Mouse (Mus musculus): Measurements from ENCODE around the gene Map2k6. TPM values are rescaled to one million over a fixed set of nuclear protein-coding genes. Genes with fewer than 3 reads are reported as not detected.

Map2k6 gene
- total RNA-seq, 2 experiments from 2014 or later, result 38.0 to 50.1 TPM

DNA sequence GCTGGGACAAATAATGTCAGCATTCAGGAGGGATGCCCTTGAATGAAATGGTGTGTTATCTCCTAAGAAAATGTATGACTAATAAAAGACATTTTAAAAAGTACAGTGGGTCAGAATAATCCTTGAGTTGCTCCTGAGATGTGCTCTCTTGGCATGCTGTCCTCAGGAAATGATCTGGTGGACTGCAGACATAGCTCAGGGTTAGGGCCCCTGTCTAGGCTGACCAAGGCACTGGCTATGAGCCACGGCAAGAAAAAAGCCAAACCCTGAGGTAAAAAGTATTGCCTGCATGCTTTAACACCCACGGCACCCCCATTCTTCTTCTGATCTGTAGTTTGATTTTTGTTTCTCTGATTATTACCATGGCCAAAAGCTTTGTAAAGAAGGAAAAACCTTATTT, 124.0 kb downstream of the Map2k6 start:
- no peak for DNase-seq
- Histone ChIP-seq H3K27ac (no peak overlapping the region), H3K4me3 (no peak overlapping the region)
- TF ChIP-seq CTCF (IDR thresholded peaks at IDR 0.05), result no peak
- intact Hi-C loops (cut with DNase I), result no loop called here

DNA sequence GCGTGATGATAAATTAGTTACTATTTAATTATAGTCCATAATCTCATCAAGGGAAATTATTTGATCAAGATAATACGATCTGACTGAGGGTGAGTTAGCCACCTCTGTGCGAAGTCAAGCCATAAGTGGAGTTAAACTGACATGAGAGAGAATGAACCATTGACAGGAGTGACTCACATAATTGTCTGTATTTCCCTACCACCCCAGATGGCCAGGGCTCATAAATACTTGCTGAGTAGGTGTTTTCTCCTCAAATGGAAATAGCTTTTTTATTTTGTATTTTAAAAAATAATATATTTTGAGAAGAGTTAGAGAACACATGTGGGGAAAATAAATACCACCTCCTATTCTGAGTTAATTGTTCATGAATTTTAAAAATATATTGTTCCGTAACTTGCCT, 127.2 kb downstream of the Map2k6 start:
- no peak for DNase-seq
- Histone ChIP-seq H3K27ac (no peak overlapping the region), H3K4me3 (no peak overlapping the region)
- intact Hi-C loops (cut with DNase I), result no loop called here
- TF ChIP-seq CTCF (IDR thresholded peaks at IDR 0.05), result no peak

DNA sequence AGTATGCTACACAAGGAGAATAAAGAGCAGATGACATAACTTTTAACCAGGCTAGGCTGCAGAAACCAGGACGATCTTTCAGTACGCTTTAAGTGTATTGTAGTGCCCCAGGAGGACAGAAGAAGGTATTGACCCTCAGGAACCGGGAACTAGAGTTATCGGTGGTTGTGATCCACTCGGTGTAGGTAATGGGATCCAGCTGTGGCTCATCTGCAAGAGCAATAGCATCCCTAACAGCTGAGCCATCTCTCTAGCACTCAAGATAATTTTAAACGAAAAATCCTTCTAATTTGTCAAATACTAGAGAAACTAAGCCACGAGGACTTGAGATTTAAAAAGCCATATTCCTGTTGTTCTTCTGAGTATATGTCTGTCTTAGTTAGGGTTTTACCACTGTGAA, 132.2 kb downstream of the Map2k6 start:
- DNase-seq, result no peak
- TF ChIP-seq CTCF (IDR thresholded peaks at IDR 0.05), result no peak
- Histone ChIP-seq H3K27ac (no peak overlapping the region), H3K4me3 (no peak overlapping the region)
- intact Hi-C loops (cut with DNase I), result no loop called here

DNA sequence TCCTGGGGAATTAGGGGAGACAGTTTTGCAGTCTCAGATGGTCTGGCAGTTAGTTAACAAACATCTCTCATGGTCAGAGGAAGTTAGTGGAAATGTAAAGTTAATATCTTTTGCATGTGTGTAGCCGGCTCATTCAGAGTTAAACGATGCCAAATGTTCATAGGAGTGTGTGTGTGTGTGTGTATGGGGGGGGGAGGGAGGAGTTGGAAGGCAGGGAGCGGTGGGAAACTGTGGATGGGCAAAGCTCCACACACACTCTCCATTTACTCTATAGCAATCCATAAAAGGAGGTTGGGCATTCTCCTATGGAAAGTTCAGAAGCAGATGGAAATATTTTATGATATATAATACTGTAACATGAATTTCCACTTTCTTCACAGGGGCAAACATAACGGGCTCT, 135.9 kb downstream of the Map2k6 start:
- DNase-seq, result no peak
- intact Hi-C loops (cut with DNase I), result loop anchor here (2.0 to 5.0 kb wide), 2 partner anchors 508 to 992 kb away; no protein-coding TSS in a partner anchor
- TF ChIP-seq CTCF (IDR thresholded peaks at IDR 0.05), result no peak
- Histone ChIP-seq H3K4me3 (no peak overlapping the region), H3K27ac (no peak overlapping the region)

DNA sequence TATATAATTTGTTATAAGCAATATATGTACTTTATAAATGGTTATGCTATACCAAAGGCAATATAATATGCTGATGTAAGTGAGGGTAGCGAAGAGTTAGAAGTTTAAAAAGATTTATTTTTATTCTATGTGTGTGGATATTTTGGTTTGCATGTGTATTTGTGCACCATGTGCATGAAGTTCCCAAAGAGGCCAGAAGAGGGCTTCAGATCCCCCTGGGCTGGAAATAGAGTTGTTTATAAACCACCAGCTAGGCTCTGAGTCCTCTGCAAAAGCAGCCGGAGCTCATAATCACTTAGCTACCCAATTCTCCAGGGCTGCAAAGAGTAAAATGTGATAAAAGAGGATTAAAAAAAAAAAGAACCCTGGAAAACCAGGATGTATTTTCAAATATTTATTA, 137.6 kb downstream of the Map2k6 start:
- intact Hi-C loops (cut with DNase I), result loop anchor here (2.0 to 5.0 kb wide), 2 partner anchors 908 to 991 kb away; no protein-coding TSS in a partner anchor

DNA sequence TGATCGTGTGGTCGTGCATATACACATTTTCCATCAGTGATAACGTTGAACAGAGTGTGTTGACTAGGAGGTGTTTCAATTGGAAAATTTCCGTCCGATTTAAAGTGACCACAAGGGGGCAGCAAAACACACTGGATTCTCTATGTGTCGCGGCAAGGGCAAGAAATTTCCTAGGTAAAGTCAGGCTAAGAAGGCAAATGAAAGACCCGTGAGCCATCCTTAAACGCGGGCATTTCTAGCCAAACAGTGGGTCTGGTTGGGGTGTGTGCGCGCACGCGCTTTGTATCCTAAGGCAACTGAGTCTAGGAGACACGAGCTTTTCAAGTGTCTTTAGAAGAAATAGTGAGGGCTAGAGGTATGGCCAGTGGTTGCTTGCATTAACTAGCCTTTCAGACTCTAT, 138.7 kb downstream of the Map2k6 start:
- peak; percentile 81 for TF ChIP-seq CTCF (IDR thresholded peaks at IDR 0.05)
- peak; percentile 50 for DNase-seq
- peak overlapping the region; percentile 66 for H3K4me3 ChIP-seq
- intact Hi-C loops (cut with DNase I), result loop anchor here (2.0 to 5.0 kb wide), 2 partner anchors 907 to 990 kb away; no protein-coding TSS in a partner anchor
- no peak overlapping the region for H3K27ac ChIP-seq

More for the DNA sequence above, 137.6 kb downstream of the Map2k6 start:
- no peak for DNase-seq
- Histone ChIP-seq H3K27ac (no peak overlapping the region), H3K4me3 (no peak overlapping the region)
- peak; percentile 18; the same call in 1 of the 2 replicates for TF ChIP-seq CTCF (IDR thresholded peaks at IDR 0.05)

DNA sequence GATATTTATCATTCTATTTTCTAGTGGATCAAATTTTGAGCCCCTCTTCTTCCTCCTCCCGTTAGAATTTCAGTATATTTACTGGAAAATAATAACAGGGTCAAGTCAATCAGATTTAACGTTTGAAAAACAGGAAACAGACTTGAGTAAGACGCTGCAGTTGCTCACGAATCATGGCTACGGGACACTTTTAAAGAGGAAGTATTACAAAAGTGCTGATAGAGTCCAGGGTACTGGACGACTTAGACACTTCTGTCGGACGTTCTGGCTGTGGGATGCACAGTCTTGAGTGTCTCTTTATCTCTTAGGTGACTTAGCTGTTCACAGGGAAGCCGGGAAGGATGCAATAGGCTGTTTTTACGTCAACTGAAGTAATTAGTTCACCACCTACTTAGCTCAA, 139.3 kb downstream of the Map2k6 start:
- Histone ChIP-seq H3K27ac (no peak overlapping the region), H3K4me3 (peak overlapping the region; percentile 66)
- DNase-seq, result no peak
- intact Hi-C loops (cut with DNase I), result loop anchor here (5.0 kb wide), 1 partner anchor 989 kb away; no protein-coding TSS in a partner anchor
- no peak for TF ChIP-seq CTCF (IDR thresholded peaks at IDR 0.05)

DNA sequence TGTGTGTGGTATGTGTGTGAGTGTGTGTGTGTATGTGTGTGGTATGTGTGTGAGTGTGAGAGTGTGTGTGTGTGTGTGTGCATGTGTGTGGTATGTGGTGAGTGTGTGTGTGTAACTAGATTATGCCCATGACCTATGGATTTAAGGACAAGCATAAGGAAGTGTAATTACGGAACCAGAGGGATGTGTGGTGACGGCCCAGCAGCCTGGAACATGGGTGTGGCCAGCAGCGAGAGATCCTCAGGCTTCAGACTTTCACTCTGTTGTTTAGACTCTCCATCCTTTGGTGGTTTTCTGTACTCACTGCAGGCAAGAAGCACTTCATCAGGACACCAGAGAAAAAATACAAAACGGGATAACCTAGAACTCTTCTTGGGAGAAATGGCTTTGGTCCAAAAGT, 143.0 kb downstream of the Map2k6 start:
- Histone ChIP-seq H3K4me3 (no peak overlapping the region), H3K27ac (no peak overlapping the region)
- TF ChIP-seq CTCF (IDR thresholded peaks at IDR 0.05), result no peak
- DNase-seq, result no peak
- intact Hi-C loops (cut with DNase I), result no loop called here

DNA sequence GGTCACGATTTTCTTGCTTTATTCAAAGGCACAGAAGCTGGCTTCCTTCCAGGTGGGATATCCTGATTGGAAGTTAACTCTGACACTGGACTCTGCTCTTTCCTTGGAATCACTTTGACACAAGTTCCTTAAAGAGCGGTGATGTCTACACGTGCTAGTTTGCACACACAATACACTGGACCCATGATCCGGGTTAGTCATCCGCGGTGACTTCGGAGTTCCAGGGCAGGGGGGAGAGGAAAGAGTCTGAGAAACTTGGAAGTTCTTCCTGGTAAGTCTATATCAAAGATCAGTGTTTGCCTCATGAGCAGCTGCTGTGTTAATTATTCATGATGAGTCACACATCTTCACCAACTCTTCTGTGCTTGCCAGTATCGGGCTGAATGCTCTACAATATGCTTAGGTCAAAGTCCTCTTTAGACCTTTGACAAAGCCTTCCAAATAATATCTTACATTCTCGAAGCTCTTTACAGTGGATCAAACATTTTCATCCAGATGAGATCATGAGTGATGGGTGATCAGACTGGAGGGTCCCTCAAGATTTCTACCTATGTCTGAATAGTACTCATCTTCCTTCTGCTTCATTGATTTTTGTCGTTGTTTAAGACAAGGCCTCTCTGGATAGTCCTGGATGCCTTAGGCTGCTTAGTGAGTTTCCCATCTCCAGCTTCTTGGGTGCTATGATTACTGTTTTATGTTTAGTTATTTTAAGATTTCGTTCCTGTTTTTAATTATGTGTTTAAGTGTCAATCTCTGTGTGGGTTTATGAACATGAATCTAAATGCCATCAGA, 145.7 kb downstream of the Map2k6 start:
- TF ChIP-seq CTCF (IDR thresholded peaks at IDR 0.05), result no peak
- no peak overlapping the region for H3K27ac ChIP-seq
- no peak overlapping the region for H3K4me3 ChIP-seq
- no peak for DNase-seq
- intact Hi-C loops (cut with DNase I), result no loop called here

DNA sequence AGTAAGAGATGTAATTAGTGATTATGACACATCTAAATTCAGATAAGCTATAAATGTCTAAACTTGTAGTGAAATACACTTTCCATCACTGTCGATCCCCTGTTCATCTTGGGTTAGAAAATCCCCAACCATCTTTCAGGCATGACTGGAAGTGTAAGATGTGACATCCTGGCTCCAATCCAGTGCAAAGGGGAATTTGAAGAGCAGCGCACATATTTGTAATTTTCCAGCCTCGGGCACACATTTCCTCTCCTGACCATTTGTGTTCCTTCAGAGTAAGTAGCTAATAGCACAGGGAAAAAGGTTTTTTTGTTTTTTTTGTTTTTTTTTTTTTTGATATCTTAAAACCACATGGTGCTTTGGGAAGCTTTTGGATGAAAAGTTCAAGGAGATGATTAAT, 146.5 kb downstream of the Map2k6 start:
- Histone ChIP-seq H3K27ac (no peak overlapping the region), H3K4me3 (no peak overlapping the region)
- no peak for DNase-seq
- no peak for TF ChIP-seq CTCF (IDR thresholded peaks at IDR 0.05)
- intact Hi-C loops (cut with DNase I), result no loop called here

DNA sequence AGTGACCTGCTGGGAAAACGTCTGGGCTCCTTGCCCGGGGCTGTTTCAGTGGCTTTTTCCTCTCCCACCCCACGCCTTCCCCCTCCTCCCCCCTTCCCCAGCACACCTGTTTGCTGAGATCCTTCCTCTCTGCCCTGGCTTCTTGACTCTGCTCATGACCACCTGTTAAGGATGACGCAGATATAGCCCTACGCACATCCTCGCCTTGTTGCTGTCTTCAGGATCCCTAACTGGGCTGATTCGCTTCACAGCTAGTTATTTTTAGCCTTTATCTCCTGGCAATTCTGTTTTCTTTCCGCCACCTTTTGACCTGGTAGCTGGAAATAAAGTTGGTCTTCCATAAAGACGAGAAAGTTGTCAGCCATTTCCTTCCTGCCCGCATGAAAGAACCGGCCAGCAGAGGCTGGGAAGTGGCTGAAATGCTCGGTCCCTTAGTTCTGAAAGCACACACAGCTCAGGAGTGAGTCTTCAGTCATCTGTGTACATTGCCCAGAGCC, 152.6 kb downstream of the Map2k6 start:
- TF ChIP-seq CTCF (IDR thresholded peaks at IDR 0.05), result no peak
- Histone ChIP-seq H3K27ac (no peak overlapping the region), H3K4me3 (peak overlapping the region; percentile 28)
- intact Hi-C loops (cut with DNase I), result no loop called here
- no peak for DNase-seq

DNA sequence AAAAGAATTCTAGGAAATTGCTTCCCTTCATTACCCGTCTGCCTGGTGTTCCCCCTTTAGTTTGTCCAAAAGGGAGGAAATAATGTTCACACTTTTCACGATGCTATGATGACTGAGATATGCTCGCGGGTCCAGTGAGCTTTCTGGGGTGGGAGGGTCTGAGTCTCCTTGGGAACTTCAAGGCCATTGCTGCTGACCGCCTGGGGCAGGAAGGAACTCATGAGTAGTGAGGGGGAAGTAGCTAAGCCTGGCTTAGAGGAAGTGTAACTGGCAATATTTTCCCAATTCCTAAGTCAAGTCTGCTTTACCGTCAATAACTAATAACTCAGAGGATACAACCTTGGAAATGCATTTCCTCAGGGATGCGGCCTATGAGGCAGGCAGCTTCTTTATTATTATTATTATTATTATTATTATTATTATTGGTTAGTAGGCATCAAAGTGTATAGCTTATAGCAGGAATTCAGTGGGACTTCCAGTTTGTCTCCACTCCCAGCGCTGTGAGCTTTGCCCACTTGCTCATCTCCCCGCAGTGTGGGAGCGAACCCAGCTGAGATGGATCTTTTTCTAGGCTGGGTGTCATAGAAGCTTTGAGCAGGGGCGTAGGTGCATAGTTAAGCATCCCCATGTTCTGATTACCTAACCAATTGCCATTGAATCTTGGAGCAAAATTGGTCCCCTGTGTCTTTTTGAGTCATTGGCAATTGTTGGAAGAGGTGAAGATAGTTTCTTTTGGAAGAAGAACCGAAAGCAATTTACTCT, 163.6 kb downstream of the Map2k6 start:
- intact Hi-C loops (cut with DNase I), result no loop called here
- TF ChIP-seq CTCF (IDR thresholded peaks at IDR 0.05), result no peak

DNA sequence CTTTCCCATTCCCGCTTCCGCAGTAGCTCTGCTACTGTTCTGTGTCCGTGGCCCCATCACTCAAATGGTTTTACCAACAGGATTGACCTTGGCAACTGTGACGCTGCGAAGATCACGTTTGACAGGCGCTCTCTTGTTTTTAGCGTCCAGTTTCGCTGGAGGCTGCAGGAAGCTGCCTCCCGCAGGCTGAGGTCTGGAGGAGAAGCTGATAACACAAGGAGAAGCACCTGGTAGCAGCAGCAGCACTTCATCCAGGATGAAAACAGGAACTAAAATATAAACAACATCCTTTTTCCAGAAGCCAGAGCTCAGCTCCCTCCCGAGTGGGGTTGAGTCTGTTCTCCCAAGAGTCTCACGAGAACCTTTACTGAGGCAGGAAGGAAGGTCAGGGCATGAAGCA, 164.3 kb downstream of the Map2k6 start:
- DNase-seq, result no peak
- Histone ChIP-seq H3K4me3 (peak overlapping the region; percentile 54), H3K27ac (no peak overlapping the region)
- intact Hi-C loops (cut with DNase I), result no loop called here
- TF ChIP-seq CTCF (IDR thresholded peaks at IDR 0.05), result no peak

More for the DNA sequence above, 163.6 kb downstream of the Map2k6 start:
- H3K27ac ChIP-seq, result no peak overlapping the region
- DNase-seq, result no peak
- H3K4me3 ChIP-seq, result peak overlapping the region; percentile 54; the same call in 1 of the 2 replicates
